Mouse (Mus musculus) thymus, postnatal 36 days (tissue): ENCODE results near the gene Fosb.

ENCODE experiments used
- DNase-seq, 2 experiments: peaks; one replicate each; pipeline ENCODE4 v3.0.0; 2022; ENCODE audit warnings: mixed read lengths in 2 of 2

The Fosb gene

DNA sequence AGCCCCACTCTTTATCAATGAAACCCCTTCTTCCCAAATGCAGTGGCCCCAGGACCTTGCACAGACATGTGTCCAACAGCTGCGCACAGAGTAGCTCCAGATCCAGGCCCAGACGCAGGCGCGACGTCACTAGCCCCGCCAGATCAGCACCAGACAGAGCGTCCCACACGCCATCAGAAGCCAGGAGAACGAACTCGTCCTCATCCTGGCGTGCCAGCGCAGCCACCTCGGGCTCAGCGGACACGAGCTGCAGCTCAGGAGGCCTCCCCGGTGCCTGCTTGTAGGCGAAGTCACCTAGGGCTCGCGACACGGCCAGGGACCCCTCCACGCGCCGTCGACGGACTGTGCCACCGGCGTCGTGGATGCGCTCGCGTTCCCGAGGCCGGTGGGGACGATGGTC lies 30.8 kb downstream of the Fosb start:
- DNase-seq: no peak

DNA sequence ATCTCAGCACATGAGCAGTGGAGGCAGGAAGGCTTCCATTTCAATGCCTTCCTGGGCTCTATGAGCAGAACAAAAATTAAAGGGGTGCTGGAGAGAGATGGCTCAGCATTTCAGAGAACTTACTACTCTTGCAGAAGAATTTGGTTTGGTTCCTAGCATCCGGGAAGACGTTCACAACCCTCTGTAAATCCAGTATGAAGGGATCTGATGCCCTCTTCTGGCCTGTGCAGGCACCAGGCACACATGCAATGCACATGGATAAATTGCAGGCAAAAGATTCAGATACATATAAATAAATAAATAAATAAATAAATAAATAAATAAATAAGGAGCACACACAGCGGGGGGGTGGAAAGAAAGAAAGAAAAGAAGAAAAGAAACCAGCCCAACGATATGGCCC lies 33.6 kb downstream of the Fosb start:
- no peak for DNase-seq

GRCm38 (mm10) chr7:19272173-19272764 lies 37.6 kb downstream of the Fosb start:
- DNase-seq: peak; percentile 91

DNA sequence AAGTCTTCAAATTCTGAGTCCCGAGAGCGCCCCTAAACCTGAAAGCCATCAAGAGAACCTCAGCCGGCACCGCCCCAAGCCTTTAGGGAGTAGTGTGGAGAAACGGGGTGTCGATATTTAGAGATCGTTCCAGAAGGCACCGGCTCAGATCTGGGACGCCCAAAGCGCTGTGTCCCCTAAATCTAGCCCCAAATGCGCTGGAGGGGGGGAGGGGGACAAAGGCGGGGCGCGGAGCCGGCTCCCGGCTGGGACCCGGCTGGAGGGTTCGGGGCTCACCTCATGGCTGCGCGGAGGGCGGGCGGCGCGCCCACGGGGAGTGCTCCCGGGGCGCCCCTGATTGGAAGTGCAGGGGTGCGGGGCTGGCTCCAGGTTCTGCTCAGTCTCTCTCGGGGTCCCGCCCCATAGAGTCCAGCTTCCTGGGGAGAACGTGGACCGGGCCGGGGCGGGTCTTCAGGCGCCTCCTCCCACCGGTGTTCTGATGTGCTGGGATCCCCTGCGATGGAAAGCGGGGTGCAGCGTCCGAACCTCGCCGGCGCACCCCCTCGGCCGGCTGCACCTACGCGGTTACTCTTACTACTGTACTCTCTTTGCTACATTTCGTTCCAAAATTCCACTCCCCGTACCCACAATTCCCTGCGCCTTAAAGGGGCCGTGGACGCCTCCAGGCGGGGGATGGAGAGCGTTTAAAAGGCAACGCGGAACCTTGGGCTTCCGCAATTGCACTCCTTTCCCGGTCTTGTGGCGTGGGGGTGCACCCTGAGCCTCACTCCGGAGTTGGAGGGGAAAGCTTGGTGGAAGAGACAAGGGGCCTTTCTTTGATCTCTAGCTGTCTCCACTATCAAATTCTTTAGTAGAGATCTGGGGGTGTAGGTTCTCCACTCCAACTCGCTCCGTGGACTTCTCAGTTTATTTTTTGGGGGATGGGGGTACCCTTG lies 38.3 kb downstream of the Fosb start, which contains the start of gene Vasp:
TSS of gene Vasp (minus strand) at position 580 of the 935 bp plus-strand sequence.
- peak; percentile 83 to 86 for DNase-seq

- peak; percentile 32 to 70 for DNase-seq
These were observed 39.2 kb downstream of the Fosb start for GRCm38 (mm10) chr7:19270509-19271237.

- DNase-seq: peak in 1 of 2 experiments; percentile 44
These were observed 40.0 kb downstream of the Fosb start for GRCm38 (mm10) chr7:19269721-19270441.

GRCm38 (mm10) chr7:19268993-19269681 lies 40.7 kb downstream of the Fosb start:
- DNase-seq: peak in 1 of 2 experiments; percentile 21

GRCm38 (mm10) chr7:19267051-19267450 lies 42.8 kb downstream of the Fosb start:
- DNase-seq: no peak

- DNase-seq: peak; percentile 48 to 69
These were observed 43.7 kb downstream of the Fosb start for GRCm38 (mm10) chr7:19265928-19266822.

DNA sequence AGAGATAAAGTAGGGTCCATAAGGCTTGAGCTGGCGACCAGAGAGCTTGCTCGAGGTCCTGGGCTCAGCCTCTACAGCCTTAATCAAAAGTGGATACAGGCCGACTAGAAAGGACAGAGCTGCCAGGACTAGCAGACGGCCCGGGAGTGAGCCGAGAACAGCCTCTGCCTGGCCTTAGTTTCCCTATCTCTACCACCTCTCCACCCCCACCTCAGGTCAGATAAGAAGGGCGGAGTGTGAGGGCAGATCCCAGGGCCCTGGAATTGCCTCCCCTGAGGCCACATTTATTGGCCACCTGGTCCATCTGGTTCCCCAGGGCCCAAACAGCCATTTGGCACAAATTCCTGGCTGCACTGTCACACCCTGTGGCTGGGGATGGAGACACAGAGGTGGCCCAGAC lies 44.7 kb downstream of the Fosb start:
- no peak for DNase-seq

DNA sequence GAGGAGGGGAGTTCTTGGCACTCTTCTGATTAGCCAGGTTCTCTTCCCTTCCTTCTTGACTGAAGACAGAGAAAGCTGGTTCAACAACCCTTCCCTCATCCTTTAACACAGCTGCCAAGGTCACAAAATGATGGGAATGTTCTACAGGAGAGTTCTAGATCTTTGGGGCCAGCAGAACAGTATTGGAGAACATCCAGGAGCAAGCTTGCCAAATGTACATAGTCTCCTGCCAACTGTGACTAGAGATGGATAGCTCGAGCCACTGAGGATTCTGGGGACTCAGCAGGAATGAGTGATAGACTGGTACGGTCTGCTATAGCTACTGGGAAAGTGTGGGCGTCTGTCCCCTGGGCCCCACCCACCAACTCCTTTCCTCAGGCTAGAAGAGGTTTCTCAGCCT lies 51.5 kb downstream of the Fosb start:
- DNase-seq: no peak

DNA sequence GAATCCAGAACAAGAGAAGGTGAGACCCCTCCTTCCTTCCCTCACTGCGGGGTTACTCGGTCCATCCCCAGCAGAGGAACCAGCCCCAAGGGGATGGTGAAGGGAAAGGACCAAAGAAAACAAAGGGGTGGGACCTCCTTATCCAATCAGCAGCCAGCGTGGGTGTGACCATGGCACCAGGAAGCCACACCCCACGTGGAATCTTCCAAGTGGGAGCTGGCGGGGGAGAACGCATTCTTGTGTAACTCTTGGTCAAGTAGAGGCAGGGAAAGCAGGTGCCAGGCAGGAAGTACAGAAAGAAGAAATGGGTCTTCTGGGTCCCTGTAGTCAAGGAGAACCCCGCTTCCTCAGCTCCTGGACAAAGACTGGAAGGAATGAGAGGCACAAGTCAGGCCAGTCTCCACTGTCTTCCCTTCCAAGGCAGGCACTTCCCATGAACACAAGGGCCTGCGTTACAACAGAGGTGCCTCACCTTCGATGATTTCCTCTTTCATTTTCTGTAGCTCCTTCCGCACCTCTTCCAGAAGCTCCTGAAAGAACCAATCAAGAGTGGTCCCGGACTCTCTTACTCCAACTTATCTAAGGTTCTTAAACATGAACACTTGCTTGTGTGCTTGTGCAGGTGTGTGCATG lies 52.3 kb downstream of the Fosb start:
- no peak for DNase-seq

DNA sequence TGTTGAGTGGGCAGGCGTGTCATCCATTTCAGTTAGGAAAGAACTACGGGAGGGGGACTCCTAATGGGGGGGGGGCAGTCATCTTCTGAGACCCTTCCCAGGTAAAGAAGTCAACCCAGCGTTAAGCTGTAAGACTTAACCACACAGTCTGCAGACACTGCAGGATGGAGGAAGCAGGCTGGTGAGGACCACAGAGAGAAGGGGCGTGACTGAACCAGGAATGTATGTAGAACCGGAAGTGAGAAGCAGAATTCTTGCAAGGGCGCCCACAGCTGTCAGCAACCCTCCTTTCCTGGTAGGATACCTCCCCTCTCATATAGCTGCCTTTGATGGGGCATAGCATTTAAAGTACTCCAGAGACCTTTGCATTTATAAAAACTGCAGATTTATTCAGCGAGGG lies 53.3 kb downstream of the Fosb start:
- no peak for DNase-seq

DNA sequence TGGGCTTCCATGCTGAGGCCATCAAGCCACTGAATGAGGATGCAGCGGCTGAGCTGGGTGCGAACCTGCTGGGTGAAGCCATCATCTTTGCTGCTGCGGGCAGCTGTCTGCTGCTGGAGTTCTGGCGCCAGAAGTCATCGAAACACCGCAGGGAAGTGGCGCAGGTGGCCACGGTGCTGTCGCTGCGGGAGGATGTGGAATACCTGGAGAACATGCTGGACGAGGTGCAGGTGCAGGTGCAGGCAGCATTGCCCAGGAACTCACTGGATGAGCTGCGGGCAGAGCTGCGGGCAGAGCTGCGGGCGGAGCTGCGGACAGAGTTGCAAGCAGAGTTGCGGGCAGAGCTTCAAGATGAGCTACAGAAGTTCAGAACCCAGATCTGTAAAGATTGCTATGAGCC lies 54.5 kb downstream of the Fosb start:
- no peak for DNase-seq

DNA sequence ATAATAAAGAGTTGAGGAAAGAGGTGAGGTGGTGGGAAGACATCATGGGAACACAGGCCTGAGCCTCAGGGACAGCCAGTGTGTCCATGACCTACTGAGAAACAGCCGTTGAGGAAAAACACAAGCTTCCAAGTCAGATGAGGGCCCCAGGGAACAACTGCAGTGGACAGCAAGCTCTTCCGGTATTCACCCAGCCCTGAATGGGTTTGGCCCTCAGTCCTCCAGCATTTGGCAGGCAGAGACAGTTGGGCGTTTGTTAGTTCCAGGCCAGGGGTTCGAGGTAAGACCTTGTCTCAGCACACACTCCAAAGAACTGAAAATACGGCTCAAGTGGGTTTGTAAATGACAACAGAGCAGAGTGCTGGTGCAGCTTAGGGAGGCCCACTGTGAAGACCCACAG lies 56.4 kb downstream of the Fosb start:
- no peak for DNase-seq
